Mouse (Mus musculus) midbrain, embryonic 15.5 days (tissue): ENCODE measurements around the gene Abt1. TPM values are rescaled to one million over a fixed set of nuclear protein-coding genes. Genes with fewer than 3 reads are reported as not detected.

Experiments used
- ATAC-seq: fragments of 200-750 bp; cut with Nextera tagmentation; replicated peaks from 2 replicates; pipeline ENCODE4 v1.8.0; 2017; ENCODE audit warnings: moderate TSS enrichment
- H3K27ac ChIP-seq: fragments of 300-500 bp; sonication (generic); 2 replicates; pipeline ENCODE4 v1.5.1; 2015; ENCODE audit warnings: mild to moderate bottlenecking, inconsistent platforms
- H3K27me3 ChIP-seq: fragments of 300-500 bp; sonication (generic); replicated peaks from 2 replicates; pipeline ENCODE4 v1.6.1; 2015; ENCODE audit warnings: inconsistent platforms
- H3K36me3 ChIP-seq: fragments of 300-500 bp; sonication (generic); replicated peaks from 2 replicates; pipeline ENCODE4 v1.6.1; 2015; ENCODE audit warnings: inconsistent platforms
- H3K4me1 ChIP-seq: fragments of 300-500 bp; sonication (generic); 2 replicates; pipeline ENCODE4 v1.6.1; 2015; ENCODE audit warnings: inconsistent platforms
- H3K4me2 ChIP-seq: fragments of 300-500 bp; sonication (generic); 2 replicates; pipeline ENCODE4 v1.6.1; 2015; ENCODE audit warnings: inconsistent platforms, mild to moderate bottlenecking, moderate library complexity
- H3K4me3 ChIP-seq: fragments of 300-500 bp; sonication (generic); 2 replicates; pipeline ENCODE4 v1.5.1; 2015; ENCODE audit warnings: mild to moderate bottlenecking, inconsistent platforms
- H3K9ac ChIP-seq: fragments of 300-500 bp; sonication (generic); 2 replicates; pipeline ENCODE4 v1.6.1; 2015; ENCODE audit warnings: mild to moderate bottlenecking, inconsistent platforms
- H3K9me3 ChIP-seq: fragments of 300-500 bp; sonication (generic); 2 replicates; pipeline ENCODE4 v1.6.1; 2016; ENCODE audit warnings: inconsistent platforms
- WGBS: fragments of 180-500 bp; shearing (Covaris S2); methylation state at CpG from one replicate; pipeline ENCODE4 v1.1.7; 2015; ENCODE audit warnings: mixed read lengths; 5-methylcytosine and 5-hydroxymethylcytosine counted together
- polyA plus RNA-seq: library from polyadenylated mRNA; unstranded; fragments of >200 nt; fragmentation: Nextera tagmentation; extraction: Ambion mirVana; gene quantifications from 2 replicates; pipeline ENCODE4 v1.2.1, GENCODE M21; 2015

Abt1 gene
- polyA plus RNA-seq, 1 experiment from 2014 or later: 9.9 TPM

DNA sequence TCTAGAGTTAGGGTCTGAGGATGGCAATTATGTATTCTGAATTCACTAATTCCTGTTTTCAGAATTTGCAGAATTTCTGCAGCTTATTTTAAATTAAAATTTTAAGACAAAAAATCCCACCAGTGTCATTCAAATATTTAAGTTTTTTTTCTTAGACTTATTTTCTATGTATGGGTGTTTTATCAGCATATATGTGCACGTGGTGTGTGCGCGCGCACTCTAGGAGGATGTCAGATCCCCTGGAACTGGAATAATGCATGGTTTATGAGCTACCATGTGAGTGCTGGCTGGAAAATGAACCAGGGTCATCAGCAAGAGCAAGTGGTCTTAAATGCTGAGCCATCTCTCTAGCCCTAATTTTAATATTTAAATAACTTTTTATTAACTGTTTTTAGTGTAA lies 53.6 kb downstream of the Abt1 start:
- Histone ChIP-seq H3K9ac (peak overlapping the region; percentile 88; the same call in 1 of the 2 replicates), H3K27me3 (no peaks in the 10 kb centered on the region), H3K4me3 (peak overlapping the region; percentile 82), H3K36me3 (no peaks in the 10 kb centered on the region), H3K27ac (peak overlapping the region; percentile 95; the same call in 1 of the 2 replicates), H3K9me3 (no peaks in the 10 kb centered on the region), H3K4me1 (peaks cover 31% of the 10 kb centered on the region), H3K4me2 (peak overlapping the region; percentile 75)
- WGBS: 90% methylated on average over 4 of the region's 4 CpGs
- ATAC-seq: no peak

- peak; percentile 53 for ATAC-seq
- Histone ChIP-seq H3K4me3 (peak overlapping the region; percentile 82), H3K27me3 (no peaks in the 10 kb centered on the region), H3K4me1 (peaks cover 31% of the 10 kb centered on the region), H3K27ac (peak overlapping the region; percentile 95), H3K4me2 (peak overlapping the region; percentile 75), H3K9me3 (no peaks in the 10 kb centered on the region), H3K36me3 (no peaks in the 10 kb centered on the region), H3K9ac (peak overlapping the region; percentile 88)
- under 1% methylated on average over 10 of the region's 10 CpGs for WGBS
These were observed 54.3 kb downstream of the Abt1 start for GRCm38 (mm10) chr13:23369421-23369765.

GRCm38 (mm10) chr13:23368583-23369420 lies 54.9 kb downstream of the Abt1 start, which contains the start of gene Zfp322a:
Gene Zfp322a (minus strand): TSS chr13:23369208.
- peak within 1 kb of the TSS; percentile 75 for H3K4me2 ChIP-seq
- no peaks in the 10 kb centered on the region for H3K27me3 ChIP-seq
- peak within 1 kb of the TSS; percentile 82 for H3K4me3 ChIP-seq
- H3K4me1 ChIP-seq: peaks cover 31% of the 10 kb centered on the region
- H3K36me3 ChIP-seq: no peaks in the 10 kb centered on the region
- ATAC-seq: peak; percentile 100
- WGBS: under 1% methylated on average over 55 of the region's 55 CpGs
- H3K27ac ChIP-seq: peak within 1 kb of the TSS; percentile 95
- H3K9me3 ChIP-seq: no peaks in the 10 kb centered on the region
- peak within 1 kb of the TSS; percentile 88 for H3K9ac ChIP-seq

Other genes with a start within 250 kb of the Abt1 start
- not detected in 2 replicates for gene Vmn1r220, start 235.9 kb downstream of the Abt1 start, polyA plus RNA-seq
- not detected in 2 replicates for gene Vmn1r221, start 209.7 kb downstream of the Abt1 start, polyA plus RNA-seq
- not detected in 2 replicates for gene Vmn1r222, start 187.9 kb downstream of the Abt1 start, polyA plus RNA-seq
- not detected in 2 replicates for gene Vmn1r223, start 176.7 kb downstream of the Abt1 start, polyA plus RNA-seq
- gene Zfp322a, start 54.7 kb downstream of the Abt1 start, polyA plus RNA-seq: 52.2 and 55.1 TPM in 2 replicates
- gene Btn1a1, start 42.0 kb upstream of the Abt1 start, polyA plus RNA-seq: 0.09 and 0.25 TPM in 2 replicates
- gene Btn2a2, start 65.0 kb upstream of the Abt1 start, polyA plus RNA-seq: not detected in 2 replicates
- gene Hist1h4h, start 107.2 kb upstream of the Abt1 start, polyA plus RNA-seq: 3.3 and 5.1 TPM in 2 replicates
- gene Hist1h2af, start 110.0 kb upstream of the Abt1 start, polyA plus RNA-seq: 0.69 TPM in 1 of 2 replicates, not detected in the other
- gene Hist1h3g, start 111.6 kb upstream of the Abt1 start, polyA plus RNA-seq: 2.2 TPM in 1 of 2 replicates, not detected in the other
- gene Hist1h2bh, start 119.5 kb upstream of the Abt1 start, polyA plus RNA-seq: 0.15 and 0.44 TPM in 2 replicates
- 0.27 and 0.32 TPM in 2 replicates for gene Hist1h3f, start 120.2 kb upstream of the Abt1 start, polyA plus RNA-seq
- gene Hist1h4f, start 127.8 kb upstream of the Abt1 start, polyA plus RNA-seq: not detected in 2 replicates
- gene Hist1h1d, start 129.4 kb upstream of the Abt1 start, polyA plus RNA-seq: 0.14 and 0.15 TPM in 2 replicates
- gene Hist1h3e, start 138.5 kb upstream of the Abt1 start, polyA plus RNA-seq: 1.0 and 1.4 TPM in 2 replicates
- 14.8 and 15.4 TPM in 2 replicates for gene Hist1h2ae, start 147.4 kb upstream of the Abt1 start, polyA plus RNA-seq
- 2.6 and 4.0 TPM in 2 replicates for gene Hist1h2bg, start 147.5 kb upstream of the Abt1 start, polyA plus RNA-seq
- gene Hist1h2bf, start 150.3 kb upstream of the Abt1 start, polyA plus RNA-seq: 1.3 and 1.5 TPM in 2 replicates
- gene Hist1h2ad, start 150.5 kb upstream of the Abt1 start, polyA plus RNA-seq: 1.6 TPM in 1 of 2 replicates, not detected in the other
- 0.82 and 1.2 TPM in 2 replicates for gene Hist1h3d, start 151.9 kb upstream of the Abt1 start, polyA plus RNA-seq
- gene Hist1h4d, start 157.7 kb upstream of the Abt1 start, polyA plus RNA-seq: 34.2 and 34.9 TPM in 2 replicates
- gene Hist1h2be, start 197.3 kb upstream of the Abt1 start, polyA plus RNA-seq: 1.7 and 1.8 TPM in 2 replicates
- gene Hist1h1e, start 198.7 kb upstream of the Abt1 start, polyA plus RNA-seq: 5.4 and 5.5 TPM in 2 replicates